Mouse (Mus musculus) ovary, postnatal 36 days (tissue): ENCODE data around the gene BC005537.
"Not testable (repeated sequence)": the region's sequence is repeated elsewhere in the genome, so short reads cannot be mapped to it uniquely, and the experiment has no call there.

Experiments
- DNase-seq: peaks from one replicate; pipeline ENCODE4 v3.0.0; 2022; ENCODE audit warnings: low spot score, mixed read lengths

The BC005537 gene

GRCm38 (mm10) chr13:24799925-24800673, 1.4 kb upstream of the BC005537 start:
- DNase-seq = peak; percentile 52

DNA sequence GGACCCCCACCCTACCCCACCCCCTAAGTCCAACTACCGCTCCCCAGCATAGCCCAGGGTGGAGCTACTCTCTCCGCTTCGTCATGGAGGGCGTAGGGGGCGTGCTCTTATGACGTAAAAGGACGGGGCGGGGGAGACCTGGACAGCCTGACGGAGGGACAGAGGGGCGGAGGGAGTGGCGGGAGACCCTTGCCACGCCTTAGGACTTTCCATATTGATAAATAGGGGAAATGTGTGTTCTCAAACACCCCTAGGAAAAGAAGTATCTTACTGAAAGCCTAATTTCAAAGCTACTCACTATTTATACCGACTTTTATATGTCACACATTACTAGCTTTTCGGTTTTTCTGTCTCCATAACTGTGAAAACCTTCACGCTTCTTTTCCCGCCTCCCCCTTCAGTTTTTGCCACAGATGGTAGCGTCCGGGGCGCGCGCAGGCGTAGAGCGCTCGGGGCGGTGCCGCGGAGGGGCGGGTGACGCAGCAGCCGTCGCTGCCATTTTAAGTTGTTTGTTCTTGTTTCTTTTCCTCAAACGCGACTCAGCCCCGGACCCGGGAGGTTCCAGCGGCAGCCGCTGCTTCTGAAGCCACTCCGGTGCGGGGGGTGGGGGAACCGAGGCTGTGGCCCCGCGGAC, 666 bp upstream of the BC005537 start:
- peak; percentile 95 for DNase-seq

DNA sequence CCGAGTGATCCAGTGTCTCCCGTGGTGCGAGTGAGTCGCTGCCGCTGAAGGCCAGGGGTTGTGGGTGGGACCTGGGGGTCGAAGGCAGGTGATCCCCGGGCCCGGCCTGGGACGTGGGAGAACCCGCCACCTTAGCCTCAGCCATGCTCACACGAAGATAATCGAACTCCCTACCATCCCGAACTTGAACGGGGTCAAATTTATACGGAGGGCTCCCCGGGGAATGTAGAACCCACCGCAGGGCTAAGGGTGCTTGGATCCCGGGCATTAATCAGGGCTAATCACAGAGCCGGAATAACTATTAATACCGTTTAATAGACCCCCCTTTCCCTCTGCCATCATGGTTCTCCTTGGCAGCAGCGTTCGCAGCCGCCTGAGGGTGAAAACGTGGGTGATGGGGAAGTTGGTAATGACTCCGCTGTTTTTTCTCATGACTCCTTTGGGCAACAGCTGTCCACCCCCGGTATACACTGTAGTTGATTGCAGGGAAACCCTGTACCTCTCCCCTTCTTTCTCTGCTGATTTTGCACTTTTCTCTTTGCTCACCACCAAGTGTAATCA, 754 bp downstream of the BC005537 start:
- peak; percentile 23 for DNase-seq

- no peak for DNase-seq
These were observed 1.7 kb downstream of the BC005537 start for GRCm38 (mm10) chr13:24803196-24803595.

GRCm38 (mm10) chr13:24806079-24806478, 4.6 kb downstream of the BC005537 start:
- DNase-seq = no peak

GRCm38 (mm10) chr13:24812521-24812920, 11.1 kb downstream of the BC005537 start:
- DNase-seq = no peak

DNA sequence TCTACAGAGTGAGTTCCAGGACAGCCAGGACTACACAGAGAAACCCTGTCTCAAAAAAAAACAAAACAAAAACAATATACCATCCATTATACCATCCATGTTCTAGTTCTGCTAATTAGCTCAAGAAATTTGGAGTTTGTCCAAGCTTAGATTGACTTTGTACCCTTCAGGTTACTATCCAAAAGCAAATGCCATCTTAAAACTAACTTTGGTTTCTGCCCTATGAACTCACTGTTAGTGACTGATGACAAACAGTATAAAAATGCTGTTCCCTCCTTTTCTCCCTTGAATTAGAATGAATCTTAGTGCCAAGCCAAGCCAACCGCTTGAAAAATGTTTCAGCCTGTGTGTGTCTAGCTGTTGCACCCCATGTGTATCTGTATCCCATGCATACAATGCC, 13.2 kb downstream of the BC005537 start:
- no peak for DNase-seq

DNA sequence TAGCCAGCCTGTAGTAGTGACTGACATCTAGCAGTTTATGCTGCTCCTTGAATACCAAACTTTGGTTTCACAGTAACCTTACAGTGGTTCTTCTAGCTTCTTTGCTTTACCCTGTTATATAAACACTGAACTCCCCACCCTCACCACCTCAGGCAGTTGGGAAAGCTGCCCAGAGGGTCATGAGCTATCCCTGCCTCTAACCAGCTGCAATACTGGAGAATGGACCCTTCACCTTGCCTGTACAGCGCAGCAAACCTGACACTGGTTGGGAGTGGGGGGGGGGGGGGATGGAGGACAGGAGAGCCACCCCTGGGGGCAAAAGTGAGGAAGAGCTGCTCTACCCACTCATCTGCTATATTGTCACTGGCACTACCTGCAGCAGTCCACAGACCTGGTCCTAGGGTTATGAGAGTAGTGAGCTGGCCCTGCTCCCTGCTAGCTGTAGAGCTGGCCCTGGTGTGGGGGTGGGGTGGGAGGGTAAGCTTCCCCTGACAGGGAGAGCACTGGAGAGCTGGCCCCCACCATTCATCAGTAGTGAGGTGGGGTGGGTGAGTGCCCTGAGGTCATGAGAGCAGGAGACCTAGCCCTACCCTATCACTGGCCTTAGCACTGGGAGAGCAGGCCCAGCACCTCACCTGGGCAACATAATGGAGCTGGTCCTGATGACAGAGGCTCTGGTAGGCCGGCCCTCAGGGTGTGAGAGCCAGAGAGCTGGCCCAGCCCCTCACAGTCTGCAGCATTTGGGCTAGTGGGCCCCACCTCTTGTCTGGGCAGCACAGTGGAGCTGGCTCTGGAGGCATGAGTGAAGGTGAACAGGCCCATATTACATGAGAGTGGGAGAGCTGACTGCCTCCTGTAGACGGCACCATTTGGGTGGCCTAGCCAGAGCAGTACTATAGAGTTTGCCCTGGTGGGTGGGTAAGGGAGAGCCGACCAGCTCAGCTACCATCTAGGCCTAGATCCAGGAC, 15.0 kb downstream of the BC005537 start:
- no peak for DNase-seq

DNA sequence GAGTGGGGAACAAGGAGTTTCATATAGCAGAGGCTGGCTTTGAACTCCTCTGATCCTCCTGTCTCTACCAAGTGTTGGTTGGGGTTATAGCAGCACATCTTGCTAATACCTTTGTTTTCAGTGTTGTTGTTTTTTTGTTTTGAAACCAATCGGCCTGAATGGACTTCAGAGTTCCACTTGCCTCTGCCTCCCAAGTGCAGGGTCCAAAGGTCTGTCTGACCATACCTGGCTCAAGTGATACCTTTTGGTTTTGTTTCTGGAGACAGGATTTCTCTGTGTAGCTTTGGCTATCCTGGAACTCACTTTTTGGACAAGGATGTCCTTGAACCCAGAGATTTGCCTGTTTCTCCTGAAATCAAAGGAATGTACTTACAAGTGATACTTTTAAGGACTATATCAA, 18.5 kb downstream of the BC005537 start:
- DNase-seq = no peak

GRCm38 (mm10) chr13:24822663-24823343, 21.3 kb downstream of the BC005537 start:
- no peak for DNase-seq

DNA sequence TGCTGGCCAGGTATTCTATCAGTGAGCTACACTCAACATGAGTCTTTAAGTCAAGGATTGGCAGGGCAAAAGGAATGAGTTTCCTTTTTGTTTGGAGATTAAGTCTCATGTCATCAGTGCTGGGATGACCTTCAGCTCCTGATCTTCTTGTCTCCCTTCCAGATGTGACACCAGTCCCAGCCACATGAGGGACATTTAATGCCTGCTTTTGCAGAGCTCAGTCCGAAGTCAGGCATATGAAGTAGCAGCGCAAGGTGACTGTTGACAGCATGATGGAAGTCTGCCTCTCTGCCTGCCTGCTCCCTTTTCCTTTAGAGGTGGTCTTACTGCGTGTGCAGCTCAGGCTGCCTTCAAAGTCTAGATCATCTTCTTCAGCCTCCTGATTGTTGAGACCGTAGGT, 23.2 kb downstream of the BC005537 start:
- no peak for DNase-seq

- no peak for DNase-seq
These were observed 24.1 kb downstream of the BC005537 start for GRCm38 (mm10) chr13:24825587-24825986.

DNA sequence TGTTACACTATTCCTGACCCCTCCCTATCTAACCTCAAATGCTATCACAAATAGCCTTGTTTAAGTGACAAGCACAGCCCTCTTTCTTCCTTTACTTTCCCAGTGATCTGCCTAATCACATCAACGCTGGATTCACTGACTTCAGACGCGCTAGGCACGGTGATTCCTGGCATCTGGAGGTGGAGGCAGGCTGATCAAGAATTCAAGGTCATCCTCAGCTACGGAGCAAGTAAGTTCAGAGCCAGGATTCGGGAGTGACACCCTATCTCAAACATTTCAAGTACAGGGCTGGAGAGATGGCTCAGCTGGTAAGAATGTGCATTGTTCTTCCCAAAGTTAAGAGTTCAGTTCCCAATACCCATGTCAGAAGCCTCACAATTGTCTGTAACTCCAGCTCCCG, 24.7 kb downstream of the BC005537 start:
- DNase-seq = no peak

GRCm38 (mm10) chr13:24830756-24831352, 29.4 kb downstream of the BC005537 start:
- no peak for DNase-seq

DNA sequence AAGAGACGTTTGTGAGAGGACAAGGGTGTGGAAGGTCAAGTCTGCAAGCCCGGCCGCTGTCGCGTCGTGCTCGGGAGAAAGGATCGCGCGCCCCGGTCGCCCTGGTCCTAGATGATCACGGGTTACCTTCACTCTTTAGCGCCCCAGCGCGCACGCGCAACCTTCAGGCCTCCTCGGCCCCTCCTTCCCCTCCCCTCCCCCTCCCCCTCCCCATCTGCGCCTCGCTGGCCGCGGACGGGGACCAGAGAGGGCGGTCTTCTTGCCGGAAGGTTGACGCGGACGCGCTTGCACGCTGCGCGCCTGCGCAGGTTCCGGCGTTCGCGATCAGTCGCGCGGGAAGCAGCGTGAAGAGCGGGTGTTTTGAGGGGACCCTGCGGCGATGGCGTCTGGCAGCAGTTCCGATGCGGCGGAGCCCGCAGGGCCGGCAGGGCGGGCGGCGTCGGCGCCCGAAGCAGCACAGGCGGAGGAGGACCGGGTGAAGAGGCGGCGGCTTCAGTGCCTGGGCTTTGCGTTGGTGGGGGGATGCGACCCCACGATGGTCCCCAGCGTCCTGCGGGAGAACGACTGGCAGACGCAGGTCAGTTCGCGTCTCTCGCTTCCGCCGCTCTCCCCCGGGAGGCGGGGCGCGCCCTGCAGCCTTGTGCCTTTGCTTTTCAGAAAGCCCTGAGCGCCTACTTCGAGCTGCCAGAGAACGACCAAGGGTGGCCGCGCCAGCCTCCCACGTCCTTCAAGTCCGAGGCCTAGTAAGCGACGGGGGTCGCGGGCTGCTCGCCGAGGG, 30.1 kb downstream of the BC005537 start, which contains the start of the genes Acot13 and Tdp2:
Acot13 (minus strand) TSS at position 188 of the 778 bp plus-strand sequence.
Tdp2 (plus strand) TSS at position 327 of the 778 bp plus-strand sequence.
- peak; percentile 94 for DNase-seq

- no peak for DNase-seq
These were observed 30.8 kb downstream of the BC005537 start for GRCm38 (mm10) chr13:24832131-24832810.

GRCm38 (mm10) chr13:24832811-24833155, 31.3 kb downstream of the BC005537 start:
- no peak for DNase-seq

- not testable (repeated sequence) for DNase-seq
These were observed 36.3 kb downstream of the BC005537 start for GRCm38 (mm10) chr13:24837765-24838164.

- no peak for DNase-seq
These were observed 38.4 kb downstream of the BC005537 start for GRCm38 (mm10) chr13:24839831-24840230.

- DNase-seq = no peak
These were observed 40.2 kb downstream of the BC005537 start for GRCm38 (mm10) chr13:24841702-24842101.
